Mouse (Mus musculus) CH12.LX (cell line): ENCODE data around the gene Adam11.

Source experiments
- BHLHE40 ChIP-seq: IDR thresholded peaks from 2 replicates; pipeline ENCODE4 v1.6.1; 2011; ENCODE audit warnings: mild to moderate bottlenecking, low read depth, low read length, improper control_type of control experiment
- CTCF ChIP-seq, 2 experiments: IDR thresholded peaks in 1 of 2; conservative IDR thresholded peaks in 1 of 2; 2 replicates each; pipeline ENCODE4 v1.5.1; 2011 to 2012; ENCODE audit warnings: low read depth in 2 of 2, low read length in 2 of 2, improper control_type of control experiment in 1 of 2, inconsistent platforms in 1 of 2, mild to moderate bottlenecking in 1 of 2, moderate library complexity in 1 of 2
- E2F4 ChIP-seq: IDR thresholded peaks from 2 replicates; pipeline ENCODE4 v1.6.1; 2011; ENCODE audit warnings: low read depth, low read length, improper control_type of control experiment; ENCODE audit not compliant: insufficient replicate concordance
- EP300 ChIP-seq: IDR thresholded peaks from 2 replicates; pipeline ENCODE4 v1.6.1; 2011; ENCODE audit warnings: low read length, improper control_type of control experiment
- HCFC1 ChIP-seq: IDR thresholded peaks from 2 replicates; pipeline ENCODE4 v1.6.1; 2012; ENCODE audit warnings: low read depth, mild to moderate bottlenecking, inconsistent platforms, low read length, improper control_type of control experiment
- MXI1 ChIP-seq: IDR thresholded peaks from 2 replicates; pipeline ENCODE4 v1.6.1; 2011; ENCODE audit warnings: mild to moderate bottlenecking, low read depth, low read length, improper control_type of control experiment
- NELFE ChIP-seq: IDR thresholded peaks from 2 replicates; pipeline ENCODE4 v1.6.1; 2011; ENCODE audit warnings: low read depth, low read length, improper control_type of control experiment
- NRF1 ChIP-seq: IDR thresholded peaks from 2 replicates; pipeline ENCODE4 v1.6.1; 2014; ENCODE audit warnings: low read depth, mild to moderate bottlenecking, inconsistent platforms, low read length, improper control_type of control experiment, moderate library complexity
- POLR2A ChIP-seq: IDR thresholded peaks from 2 replicates; pipeline ENCODE4 v1.6.1; 2011; ENCODE audit warnings: low read depth, mild to moderate bottlenecking, improper control_type of control experiment, low read length
- RAD21 ChIP-seq: IDR thresholded peaks from 2 replicates; pipeline ENCODE4 v1.6.1; 2011; ENCODE audit warnings: low read depth, mild to moderate bottlenecking, low read length, improper control_type of control experiment, moderate library complexity
- TCF12 ChIP-seq: IDR thresholded peaks from 2 replicates; pipeline ENCODE4 v1.6.1; 2014; ENCODE audit warnings: low read depth, mild to moderate bottlenecking, inconsistent platforms, low read length, improper control_type of control experiment
- USF1 ChIP-seq: IDR thresholded peaks from 2 replicates; pipeline ENCODE4 v1.6.1; 2014; ENCODE audit warnings: low read depth, mild to moderate bottlenecking, inconsistent platforms, low read length, improper control_type of control experiment
- USF2 ChIP-seq: conservative IDR thresholded peaks from 2 replicates; pipeline ENCODE4 v1.6.1; 2011; ENCODE audit warnings: low read depth, low read length, improper control_type of control experiment
- ZC3H11A ChIP-seq: IDR thresholded peaks from 2 replicates; pipeline ENCODE4 v1.6.1; 2012; ENCODE audit warnings: low read depth, mild to moderate bottlenecking, inconsistent platforms, low read length, improper control_type of control experiment

GRCm38 (mm10) chr11:102771916-102772714 lies 10.9 kb downstream of the Adam11 start:
- TF ChIP-seq TCF12 (no peak), NELFE (no peak), CTCF (conservative IDR thresholded peaks at IDR 0.05 in 1 of 2, IDR thresholded peaks at IDR 0.05 in 1 of 2; ENCODE audit: low read depth in 2 of 2, low read length in 2 of 2) (no peak), POLR2A (no peak), USF1 (no peak), USF2 (no peak), E2F4 (no peak), MXI1 (no peak), BHLHE40 (no peak), RAD21 (no peak), ZC3H11A (no peak), HCFC1 (no peak), EP300 (no peak), NRF1 (no peak)
